Mouse (Mus musculus) liver, embryonic 14.5 days (tissue): ENCODE data around the gene Olfr90. TPM values are rescaled to one million over a fixed set of nuclear protein-coding genes. Genes with fewer than 3 reads are reported as not detected.

ENCODE experiments used
- ATAC-seq: fragments of 200-750 bp; cut with Nextera tagmentation; 2 replicates; pipeline ENCODE4 v1.8.0; 2017; ENCODE audit warnings: moderate number of reproducible peaks, mild to moderate bottlenecking, moderate library complexity; ENCODE audit not compliant: insufficient read depth
- DNase-seq, 3 experiments: peaks; one replicate each; pipeline ENCODE4 v3.0.0-alpha.2; 2012 to 2013; ENCODE audit warnings: low read depth in 3 of 3, low spot score in 3 of 3
- H3K27ac ChIP-seq: fragments of 300-500 bp; sonication (generic); 2 replicates; pipeline ENCODE4 v1.5.1; 2014; ENCODE audit warnings: moderate library complexity, mild to moderate bottlenecking, control low read depth, inconsistent platforms
- H3K27me3 ChIP-seq: fragments of 300-500 bp; sonication (generic); 2 replicates; pipeline ENCODE4 v1.6.1; 2014; ENCODE audit warnings: mild to moderate bottlenecking, low read length, moderate library complexity; ENCODE audit not compliant: control insufficient read depth, insufficient read depth
- H3K36me3 ChIP-seq: fragments of 300-500 bp; sonication (generic); replicated peaks from 2 replicates; pipeline ENCODE4 v1.6.1; 2014; ENCODE audit warnings: low read depth; ENCODE audit not compliant: control insufficient read depth, insufficient read depth
- H3K4me1 ChIP-seq, 2 experiments: fragments of 200-500 bp in 1 of 2; fragments of 300-500 bp in 1 of 2; sonication (generic) in 1 of 2; replicated peaks; 2 replicates each; pipeline ENCODE4 v1.6.1; 2012 to 2014; ENCODE audit warnings: antibody characterized with exemption in 1 of 2, inconsistent platforms in 1 of 2, low read length in 1 of 2; ENCODE audit not compliant: control insufficient read depth in 2 of 2, insufficient read depth in 2 of 2
- H3K4me2 ChIP-seq: fragments of 300-500 bp; sonication (generic); 2 replicates; pipeline ENCODE4 v1.6.1; 2014; ENCODE audit warnings: low read depth, mild to moderate bottlenecking, control low read depth, moderate library complexity
- H3K4me3 ChIP-seq, 2 experiments: fragments of 200-500 bp in 1 of 2; fragments of 300-500 bp in 1 of 2; sonication (generic) in 1 of 2; 2 replicates each; pipeline ENCODE4 v1.5.1; 2012 to 2014; ENCODE audit warnings: low read depth in 2 of 2, low read length in 2 of 2, mild to moderate bottlenecking in 2 of 2, control low read depth in 1 of 2, inconsistent platforms in 1 of 2, moderate library complexity in 1 of 2; ENCODE audit not compliant: insufficient read depth in 1 of 2
- H3K9ac ChIP-seq: fragments of 300-500 bp; sonication (generic); replicated peaks from 2 replicates; pipeline ENCODE4 v1.6.1; 2014; ENCODE audit warnings: mild to moderate bottlenecking, control low read depth, moderate library complexity
- H3K9me3 ChIP-seq: fragments of 300-500 bp; sonication (generic); 2 replicates; pipeline ENCODE4 v1.6.1; 2016; ENCODE audit warnings: low read length, mixed read lengths; ENCODE audit not compliant: control insufficient read depth
- CTCF ChIP-seq: IDR thresholded peaks from 2 replicates; pipeline ENCODE4 v1.5.1; 2016; ENCODE audit warnings: antibody characterized with exemption, low read depth, control low read depth
- EP300 ChIP-seq: IDR thresholded peaks from 2 replicates; pipeline ENCODE4 v1.6.1; 2016; ENCODE audit warnings: antibody characterized with exemption, low read depth
- WGBS: fragments of 180-500 bp; shearing (Covaris S2); extraction: QIAGEN DNeasy Blood & Tissue Kit; methylation state at CpG from one replicate; pipeline ENCODE4 v1.1.7; 2014; ENCODE audit not compliant: insufficient replicate concordance; 5-methylcytosine and 5-hydroxymethylcytosine counted together
- polyA plus RNA-seq, 2 experiments: library from polyadenylated mRNA; depleted of rRNA in 1 of 2; stranded (reverse) in 1 of 2; unstranded in 1 of 2; fragments of >200 nt; fragmentation: Nextera tagmentation in 1 of 2; extraction: Ambion mirVana in 1 of 2; gene quantifications; 2 replicates each; pipeline versions ENCODE4 v1.2.1 to v1.2.3; 2012 to 2014

Gene Olfr90
- polyA plus RNA-seq, 2 experiments = not detected

- no peak for DNase-seq
Measured at GRCm38 (mm10) chr17:37070121-37070520, 18.2 kb downstream of the Olfr90 start.

GRCm38 (mm10) chr17:37067861-37068260 lies 20.4 kb downstream of the Olfr90 start:
- no peak overlapping the region for H3K9ac ChIP-seq
- no peaks in the 10 kb centered on the region for H3K4me1 ChIP-seq
- TF ChIP-seq CTCF (no peak), EP300 (no peak)

More at GRCm38 (mm10) chr17:37070121-37070520, 18.2 kb downstream of the Olfr90 start:
- Histone ChIP-seq H3K4me2 (no peak overlapping the region), H3K27ac (no peak overlapping the region), H3K4me1 (no peaks in the 10 kb centered on the region), H3K27me3 (no peaks in the 10 kb centered on the region), H3K9ac (no peak overlapping the region), H3K36me3 (no peaks in the 10 kb centered on the region), H3K4me3 (no peak overlapping the region), H3K9me3 (no peaks in the 10 kb centered on the region)
- TF ChIP-seq CTCF (no peak), EP300 (no peak)
- WGBS = 58% methylated on average over 8 of the region's 8 CpGs
- ATAC-seq = no peak

GRCm38 (mm10) chr17:37065993-37066392 lies 22.3 kb downstream of the Olfr90 start:
- no peaks in the 10 kb centered on the region for H3K36me3 ChIP-seq
- no peak for ATAC-seq
- DNase-seq = no peak
- H3K4me1 ChIP-seq = no peaks in the 10 kb centered on the region
- no peaks in the 10 kb centered on the region for H3K9me3 ChIP-seq
- no peak overlapping the region for H3K27ac ChIP-seq
- H3K27me3 ChIP-seq = no peaks in the 10 kb centered on the region
- TF ChIP-seq CTCF (no peak), EP300 (no peak)
- H3K4me2 ChIP-seq = no peak overlapping the region
- 45% methylated on average over 2 of the region's 2 CpGs for WGBS
- H3K9ac ChIP-seq = no peak overlapping the region
- no peak overlapping the region for H3K4me3 ChIP-seq

More at GRCm38 (mm10) chr17:37067861-37068260, 20.4 kb downstream of the Olfr90 start:
- Histone ChIP-seq H3K9me3 (no peaks in the 10 kb centered on the region), H3K27ac (no peak overlapping the region), H3K27me3 (no peaks in the 10 kb centered on the region), H3K4me2 (no peak overlapping the region), H3K36me3 (no peaks in the 10 kb centered on the region), H3K4me3 (no peak overlapping the region)
- WGBS = 52% methylated on average over 1 of the region's 1 CpGs
- no peak for DNase-seq
- ATAC-seq = no peak

- Histone ChIP-seq H3K9ac (no peak overlapping the region), H3K27me3 (no peaks in the 10 kb centered on the region), H3K9me3 (no peaks in the 10 kb centered on the region), H3K4me2 (no peak overlapping the region), H3K4me1 (no peaks in the 10 kb centered on the region), H3K4me3 (no peak overlapping the region), H3K36me3 (no peaks in the 10 kb centered on the region), H3K27ac (no peak overlapping the region)
- DNase-seq (no peak), ATAC-seq (no peak)
- WGBS = 68% methylated on average over 11 of the region's 11 CpGs
- TF ChIP-seq CTCF (no peak), EP300 (no peak)
Measured at GRCm38 (mm10) chr17:37063686-37064495, 24.4 kb downstream of the Olfr90 start.

GRCm38 (mm10) chr17:37063063-37063462 lies 25.2 kb downstream of the Olfr90 start:
- TF ChIP-seq CTCF = no peak
- TF ChIP-seq EP300 = no peak
- WGBS = 63% methylated on average over 10 of the region's 10 CpGs
- no peak overlapping the region for H3K27ac ChIP-seq
- no peaks in the 10 kb centered on the region for H3K9me3 ChIP-seq
- no peaks in the 10 kb centered on the region for H3K27me3 ChIP-seq
- H3K36me3 ChIP-seq = no peaks in the 10 kb centered on the region
- H3K4me1 ChIP-seq = no peaks in the 10 kb centered on the region
- H3K9ac ChIP-seq = no peak overlapping the region
- no peak for ATAC-seq
- H3K4me2 ChIP-seq = no peak overlapping the region
- no peak overlapping the region for H3K4me3 ChIP-seq
- DNase-seq = no peak
